Mouse (Mus musculus) brain, embryonic 18.5 days (tissue): ENCODE measurements around the gene Spata22.
"Not testable (repeated sequence)": the region's sequence is repeated elsewhere in the genome, so short reads cannot be mapped to it uniquely, and the experiment has no call there.

Experiments
- DNase-seq: peaks from one replicate; pipeline ENCODE4 v3.0.0-alpha.2; 2012; ENCODE audit warnings: low read depth, low spot score

Spata22 gene

DNA sequence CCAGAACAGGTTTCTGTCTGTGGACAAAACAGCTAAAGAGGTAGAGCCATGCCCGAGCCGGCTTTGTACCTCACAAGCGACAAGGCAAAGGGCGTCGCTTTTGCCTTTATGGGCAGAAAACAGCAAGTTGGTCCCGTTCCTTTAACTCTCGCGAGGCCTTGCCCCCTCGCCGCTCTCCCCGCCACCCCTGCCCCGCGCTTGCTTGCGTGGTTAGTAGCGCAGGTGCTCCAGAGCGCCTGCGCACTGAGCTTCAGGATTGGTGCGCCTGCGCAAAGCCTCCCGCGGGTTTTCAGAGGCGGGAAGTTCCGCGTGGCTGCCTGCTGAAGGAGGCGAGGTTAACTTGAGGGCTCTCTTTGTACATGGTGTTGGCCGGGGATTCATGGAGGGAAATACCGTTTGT is at the start of gene Spata22, which contains the start of the genes Aspa and Gm49340:
Spata22 (plus strand) TSS at position 300 of the 400 bp plus-strand sequence.
Aspa (minus strand) TSS at position 155 of the 400 bp plus-strand sequence.
Gm49340 (plus strand) TSS at position 300 of the 400 bp plus-strand sequence.
- no peak for DNase-seq

DNA sequence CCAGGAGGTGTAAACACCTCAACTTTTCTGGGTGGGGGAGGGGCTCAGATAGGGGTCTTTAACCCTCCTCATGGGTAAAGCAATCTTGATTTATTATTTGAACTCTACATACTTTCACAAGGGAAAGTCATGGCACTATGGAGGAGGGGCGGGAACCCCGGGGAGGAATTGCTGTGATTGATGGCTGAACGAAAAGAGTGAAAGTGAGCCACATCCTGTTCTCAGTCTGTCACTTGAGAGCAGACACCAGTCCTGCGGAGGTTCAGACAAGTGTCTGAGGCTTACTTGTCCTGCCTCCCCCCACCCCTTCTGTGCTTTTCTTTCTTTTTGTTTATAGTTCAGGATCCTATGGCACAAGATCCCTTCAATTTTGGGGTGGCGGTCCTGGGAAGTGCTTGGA is 48.8 kb upstream of the Spata22 start:
- no peak for DNase-seq

DNA sequence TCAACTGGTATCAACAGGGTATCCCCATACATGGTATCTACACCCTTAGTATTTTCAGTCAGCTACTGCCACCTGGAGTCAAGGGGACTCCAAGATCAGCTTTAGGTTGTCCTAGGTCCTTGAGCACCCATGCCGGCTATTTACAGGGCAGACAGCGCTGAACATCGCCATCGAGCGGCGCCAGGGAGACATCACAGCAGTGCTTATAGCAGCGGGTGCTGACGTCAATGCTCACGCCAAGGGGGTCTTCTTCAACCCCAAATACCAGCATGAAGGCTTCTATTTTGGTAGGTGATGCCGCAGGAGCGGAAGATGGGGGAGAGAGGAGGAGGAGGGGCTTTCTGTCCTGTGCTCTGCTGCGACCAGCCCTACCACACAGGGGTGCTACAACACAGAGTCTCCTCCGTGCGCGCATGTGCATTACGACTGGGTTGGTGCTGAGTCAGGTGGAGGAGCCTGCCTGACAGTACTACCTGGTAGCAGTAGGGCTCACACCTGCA is 48.0 kb upstream of the Spata22 start:
- DNase-seq: peak; percentile 47

DNA sequence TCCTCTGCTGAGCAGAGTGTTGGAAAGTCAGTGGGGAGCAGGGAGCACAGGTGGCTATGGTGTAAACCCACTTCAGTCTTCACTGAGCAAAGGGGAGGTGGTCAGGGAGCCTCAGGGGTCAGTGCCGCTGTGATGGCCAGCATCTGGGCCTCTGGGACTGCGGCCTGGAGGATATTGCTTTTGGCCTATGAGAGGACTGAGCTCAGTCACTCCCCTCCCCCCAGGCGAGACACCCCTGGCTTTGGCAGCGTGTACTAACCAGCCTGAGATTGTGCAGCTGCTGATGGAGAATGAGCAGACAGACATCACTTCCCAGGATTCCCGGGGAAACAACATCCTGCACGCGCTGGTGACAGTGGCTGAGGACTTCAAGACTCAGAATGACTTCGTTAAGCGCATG is 46.2 kb upstream of the Spata22 start:
- no peak for DNase-seq

DNA sequence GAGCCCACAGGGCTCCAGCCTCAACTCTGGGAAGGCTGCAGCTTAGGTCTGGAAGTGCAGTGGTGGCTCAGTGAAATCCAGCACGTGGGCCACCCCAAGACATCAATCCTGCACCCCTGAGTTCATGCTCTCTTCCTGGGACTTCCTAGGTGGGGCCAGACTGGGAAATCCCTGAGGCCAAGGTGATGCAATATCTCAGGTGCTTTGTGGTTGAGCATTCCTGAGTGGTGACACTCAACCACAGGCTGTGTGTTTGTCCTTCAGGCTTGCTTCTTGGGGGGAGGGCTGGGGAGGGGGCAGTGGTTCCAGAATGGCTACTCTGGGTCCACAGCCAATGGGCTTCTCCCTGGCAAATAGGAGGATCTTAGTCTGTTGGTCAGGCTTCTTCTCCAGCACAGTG is 45.6 kb upstream of the Spata22 start:
- DNase-seq: no peak

DNA sequence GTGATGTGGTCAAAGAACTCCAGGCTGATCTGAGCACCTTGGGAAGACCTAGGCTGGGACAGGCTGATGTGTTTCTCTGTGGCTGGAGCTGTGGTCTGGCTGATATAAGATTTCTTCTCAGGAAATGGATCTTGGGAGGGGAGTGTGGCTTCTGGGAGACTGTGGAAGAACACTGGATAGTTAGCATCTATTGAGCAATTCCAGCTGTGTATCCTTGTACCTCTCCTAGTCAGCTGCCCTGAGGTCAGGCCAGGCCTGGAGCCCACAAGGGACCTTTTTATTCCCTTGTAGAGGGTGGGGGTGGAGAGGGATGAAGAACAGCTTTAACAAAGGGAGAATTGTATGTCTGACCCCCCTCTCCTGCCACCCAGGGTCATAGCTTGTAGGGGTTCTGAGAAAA is 45.2 kb upstream of the Spata22 start:
- no peak for DNase-seq

DNA sequence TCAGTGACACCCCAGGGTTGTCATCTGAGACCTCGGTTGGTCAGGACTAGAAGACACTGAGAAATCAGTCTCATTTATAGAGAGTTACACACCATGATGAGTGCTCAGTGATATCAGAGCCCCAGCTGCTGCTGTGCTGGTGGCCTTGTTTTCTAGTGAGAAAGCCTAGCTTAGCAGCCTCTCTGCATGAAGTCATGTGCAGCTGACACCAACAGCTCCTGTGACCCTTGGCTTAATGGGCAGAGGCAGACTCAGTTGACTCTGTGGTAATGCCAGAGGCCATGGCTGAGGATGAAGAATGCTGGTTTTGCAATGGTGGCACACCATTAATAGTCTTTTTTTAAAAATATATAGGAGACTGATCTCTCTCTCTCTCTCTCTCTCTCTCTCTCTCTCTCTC is 39.9 kb upstream of the Spata22 start:
- DNase-seq: no peak

DNA sequence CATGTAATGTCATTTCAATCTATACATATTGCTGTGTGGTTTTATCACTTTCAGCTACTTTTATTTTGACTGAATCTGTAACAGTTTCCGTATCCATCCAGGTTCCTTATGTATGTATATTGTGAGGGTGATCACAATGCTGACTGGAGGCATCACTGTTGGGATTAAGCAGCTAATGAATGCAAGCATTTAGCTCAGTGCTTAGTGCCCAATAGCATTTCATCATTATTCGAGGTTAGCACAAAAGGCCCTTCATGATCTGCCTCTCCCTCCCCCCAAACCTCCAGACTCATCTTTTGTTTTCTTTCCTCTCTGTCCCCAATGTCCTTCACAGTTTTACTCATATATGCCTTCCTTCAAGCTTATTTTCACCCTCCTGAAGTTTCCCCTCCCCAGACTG is 26.4 kb upstream of the Spata22 start:
- DNase-seq: no peak

DNA sequence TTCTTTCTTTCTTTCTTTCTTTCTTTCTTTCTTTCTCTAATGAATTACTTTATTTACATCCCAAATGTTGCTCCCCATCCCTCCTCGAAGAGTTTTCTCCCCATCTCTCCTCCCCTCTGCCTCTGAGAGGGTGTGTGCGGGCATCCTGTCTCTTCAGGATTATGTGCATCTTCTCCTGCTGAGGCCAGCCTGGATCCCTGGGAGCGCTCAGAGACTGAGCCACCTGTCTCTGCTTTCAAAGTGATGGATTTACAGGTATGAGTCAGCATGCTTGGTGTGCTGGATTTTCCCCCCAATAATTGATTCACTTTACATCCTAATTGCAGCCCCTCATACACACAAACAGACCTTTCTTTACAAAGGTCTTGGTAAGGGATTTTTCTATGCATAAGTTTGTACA is 13.6 kb upstream of the Spata22 start:
- no peak for DNase-seq

DNA sequence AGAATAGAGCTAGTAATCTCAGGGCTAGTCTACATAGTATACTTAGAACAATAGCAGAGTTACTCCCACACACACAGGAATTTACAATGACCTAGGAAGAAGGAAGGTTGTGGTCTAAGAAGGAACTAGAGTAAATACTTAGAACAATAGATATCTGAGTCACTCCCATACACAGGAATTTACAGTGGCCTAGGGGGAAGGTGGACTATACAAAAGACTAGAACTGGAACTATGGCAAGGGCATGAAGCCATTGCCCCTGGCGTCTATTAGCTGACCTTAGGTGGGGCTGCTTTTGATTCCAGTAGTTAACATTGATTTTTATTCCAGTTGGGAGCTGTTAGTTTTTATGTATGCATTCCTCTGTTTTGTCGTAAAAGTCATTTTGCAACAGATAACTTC is 11.0 kb upstream of the Spata22 start:
- not testable (repeated sequence) for DNase-seq

DNA sequence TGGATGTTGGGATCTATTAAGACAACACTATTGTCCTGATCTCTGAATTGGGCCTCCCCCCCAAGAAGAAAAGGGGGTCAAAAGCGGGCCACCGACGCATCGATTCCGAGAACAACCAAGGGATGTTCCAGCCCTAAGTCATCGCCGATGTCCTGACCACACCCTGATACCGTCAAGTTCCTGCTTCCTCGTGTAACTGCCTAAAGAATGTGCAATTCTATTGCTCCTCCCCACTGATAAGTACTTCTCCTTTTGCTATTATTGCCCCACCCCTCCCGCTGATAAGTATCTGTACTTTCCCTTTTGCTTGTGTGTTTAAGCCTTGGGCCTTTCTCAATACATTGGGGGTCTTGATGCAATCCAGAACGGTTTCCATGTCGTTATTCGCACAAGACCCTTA is 8.5 kb upstream of the Spata22 start:
- DNase-seq: not testable (repeated sequence)

DNA sequence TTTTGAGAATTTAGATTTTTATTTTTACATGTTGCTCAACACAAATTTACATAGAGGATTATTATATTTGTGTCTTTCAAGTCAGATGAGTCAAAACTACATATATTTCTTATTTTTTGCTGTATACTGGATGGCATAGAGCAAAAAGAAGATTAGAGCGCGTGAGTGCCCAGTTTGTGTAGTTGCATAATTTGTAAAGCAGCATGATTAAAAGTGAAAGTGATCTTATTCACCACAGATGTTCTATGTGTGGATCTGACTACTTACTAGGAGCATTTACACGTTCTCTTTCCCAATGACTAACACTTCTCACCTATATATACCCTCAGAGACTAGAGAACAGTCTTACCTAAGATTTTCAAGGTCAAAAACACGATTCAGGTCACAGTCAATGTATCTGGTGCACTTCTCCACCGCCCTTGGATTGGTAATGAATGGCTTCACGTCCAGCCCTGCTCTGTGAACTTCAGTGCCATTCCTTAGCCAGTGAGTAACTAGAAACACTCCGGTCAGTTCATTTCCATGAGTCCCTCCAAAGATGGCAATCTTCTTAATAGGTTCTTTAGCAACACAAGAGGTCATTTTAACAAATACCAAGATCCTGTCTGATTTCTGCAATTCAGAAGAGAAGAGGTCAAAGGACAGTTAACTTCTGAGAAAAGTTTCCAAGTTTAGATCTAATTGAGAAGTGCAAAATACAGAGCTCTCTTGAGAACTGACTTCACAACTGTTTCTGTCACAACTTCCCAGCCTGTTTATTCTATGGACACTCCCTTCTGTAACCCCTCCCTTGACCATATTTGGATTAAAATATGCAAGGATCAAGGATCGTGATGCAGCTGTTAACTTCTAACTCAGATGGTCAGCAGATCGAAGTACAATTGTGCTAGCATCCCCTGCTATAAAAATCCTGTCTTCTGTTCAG is 5.4 kb upstream of the Spata22 start:
- DNase-seq: no peak

DNA sequence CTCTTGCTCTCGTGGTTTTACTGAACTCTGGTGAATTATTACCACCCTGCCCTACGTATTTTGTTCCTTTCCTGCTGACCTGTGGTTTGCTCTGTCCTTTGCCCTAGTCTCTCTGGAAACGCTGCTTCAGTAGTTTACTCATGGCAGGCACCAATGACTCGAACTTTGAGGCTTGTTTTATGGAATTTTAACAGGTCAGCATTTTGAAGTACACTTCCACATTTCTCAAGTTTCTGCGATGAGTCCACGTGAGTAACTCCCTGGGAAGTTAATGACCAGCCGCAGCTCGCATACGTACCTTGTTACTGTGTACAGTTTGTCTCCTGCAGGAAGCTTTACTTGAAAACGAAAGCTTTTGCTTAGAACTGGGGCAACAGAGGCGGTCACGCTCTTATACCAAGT is 3.1 kb upstream of the Spata22 start:
- DNase-seq: no peak

DNA sequence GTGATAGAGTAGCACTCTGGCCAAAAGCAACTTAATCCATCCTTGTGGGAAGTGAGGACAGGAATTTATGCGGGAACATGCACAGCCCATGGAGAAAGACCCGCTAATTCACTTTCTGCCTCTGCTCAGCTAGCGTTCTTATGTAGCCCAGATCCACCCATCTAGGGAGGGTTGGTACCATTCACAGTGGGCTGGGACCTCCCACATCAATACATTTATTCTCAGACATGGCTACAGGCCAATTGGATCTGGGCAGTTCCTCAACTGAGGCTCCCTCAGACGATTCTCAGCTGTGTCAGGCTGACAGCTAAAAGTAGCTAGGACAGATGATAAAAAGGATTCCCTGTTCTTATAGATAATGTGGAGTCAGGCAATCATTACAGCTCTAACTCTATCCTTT is 2.2 kb upstream of the Spata22 start:
- DNase-seq: no peak

DNA sequence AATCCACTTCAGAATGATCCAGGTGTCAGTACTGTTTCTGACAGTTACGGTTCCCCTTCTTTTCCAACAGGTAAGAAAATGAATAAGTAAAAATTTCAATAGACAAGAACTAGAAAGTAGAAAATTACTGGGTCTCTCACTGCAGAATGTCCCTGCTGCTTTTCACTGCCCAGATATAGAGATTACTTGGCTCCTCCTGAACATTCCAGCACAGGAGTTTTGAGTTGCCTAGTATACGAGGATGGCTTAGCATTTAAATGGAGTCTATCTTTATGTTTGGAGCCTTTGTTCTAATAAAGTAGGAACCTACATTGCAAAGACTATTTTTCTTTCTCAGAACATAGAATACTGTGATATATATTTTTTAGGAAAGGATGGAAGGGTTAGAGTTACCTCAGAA is 3.8 kb downstream of the Spata22 start:
- no peak for DNase-seq

DNA sequence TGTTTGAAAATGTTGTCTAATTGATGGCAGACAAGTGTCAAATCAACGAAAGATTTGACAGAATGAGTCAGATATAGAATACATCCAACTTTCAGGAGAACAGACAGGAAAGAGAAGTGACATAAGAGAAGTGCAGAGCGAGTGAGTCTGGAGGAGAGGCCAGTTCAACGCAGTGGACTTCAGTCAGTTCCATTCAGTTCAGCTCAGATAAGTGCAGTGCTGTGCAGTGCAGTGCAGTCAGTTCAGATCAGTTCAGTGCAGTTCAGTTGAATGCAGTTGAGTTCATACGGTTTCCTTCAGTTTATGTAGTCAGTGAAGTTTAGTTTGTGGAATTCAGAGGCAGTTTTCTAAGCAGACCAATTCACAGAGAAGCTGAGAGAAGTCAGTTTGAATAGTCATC is 7.4 kb downstream of the Spata22 start:
- DNase-seq: no peak

DNA sequence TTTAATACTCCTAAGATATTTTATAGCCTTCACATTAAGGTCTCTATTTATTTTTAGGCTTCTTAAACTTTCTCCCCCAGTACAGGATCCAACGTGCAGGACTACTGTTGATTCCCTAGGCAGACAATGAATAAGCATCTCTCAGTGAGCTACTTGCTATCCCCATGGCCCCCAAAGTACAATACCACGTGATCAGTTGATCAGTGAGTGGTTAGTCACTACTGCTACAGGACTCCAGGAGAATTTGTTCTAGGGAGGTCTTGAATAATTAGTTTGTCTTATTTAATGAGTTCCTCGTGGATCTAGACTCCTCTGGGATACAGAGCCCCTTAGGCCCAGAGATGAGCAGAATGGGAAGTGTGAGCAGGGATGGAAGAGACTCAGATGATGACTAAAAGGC is 20.9 kb downstream of the Spata22 start, which contains the start of gene Olfr20:
Olfr20 (plus strand) TSS at position 301 of the 400 bp plus-strand sequence.
- DNase-seq: no peak

DNA sequence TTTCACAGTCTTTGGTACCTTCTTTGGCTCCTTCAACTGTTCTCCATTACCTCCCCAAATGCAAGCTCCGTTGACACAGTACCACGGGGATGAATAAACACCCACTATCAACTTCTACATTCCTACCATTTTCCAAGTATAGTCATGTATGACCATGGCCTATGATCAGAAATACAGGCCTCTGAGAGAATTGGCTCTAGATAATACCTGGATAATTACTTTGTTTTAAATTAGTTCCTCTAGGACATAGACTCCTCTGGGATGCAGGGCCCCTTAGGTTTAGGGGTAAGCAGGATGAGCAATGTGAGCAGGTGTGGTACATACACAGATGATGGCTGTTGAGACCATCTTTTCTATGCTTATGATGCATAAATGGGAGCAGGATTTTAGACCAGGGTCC is 41.4 kb downstream of the Spata22 start, which contains the start of gene Olfr376:
Olfr376 (plus strand) TSS at position 301 of the 400 bp plus-strand sequence.
- DNase-seq: no peak

DNA sequence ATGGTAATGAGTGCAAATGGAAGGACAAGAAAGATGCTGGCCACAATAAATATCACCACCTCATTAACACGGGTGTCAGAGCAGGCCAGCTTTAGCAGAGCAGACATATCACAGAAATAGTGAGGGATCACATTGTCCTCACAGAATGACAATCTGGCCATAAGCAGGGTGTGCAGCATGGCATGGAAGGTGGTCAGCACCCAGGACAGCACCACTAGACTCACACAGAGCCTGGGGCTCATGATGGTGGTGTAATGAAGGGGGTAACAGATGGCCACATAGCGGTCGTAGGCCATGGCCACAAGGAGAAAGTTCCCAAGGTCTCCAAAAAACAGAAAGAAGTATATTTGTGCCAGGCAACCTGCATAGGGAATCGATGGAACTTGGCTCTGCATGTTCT is 65.8 kb downstream of the Spata22 start:
- DNase-seq: no peak
